Mouse (Mus musculus): ENCODE measurements around the gene Olfr1466. TPM values are rescaled to one million over a fixed set of nuclear protein-coding genes. Genes with fewer than 3 reads are reported as not detected.

Gene Olfr1466
- polyA plus RNA-seq (2014; fragmentation: Nextera tagmentation; extraction: Ambion mirVana), result not detected in 2 replicates

DNA sequence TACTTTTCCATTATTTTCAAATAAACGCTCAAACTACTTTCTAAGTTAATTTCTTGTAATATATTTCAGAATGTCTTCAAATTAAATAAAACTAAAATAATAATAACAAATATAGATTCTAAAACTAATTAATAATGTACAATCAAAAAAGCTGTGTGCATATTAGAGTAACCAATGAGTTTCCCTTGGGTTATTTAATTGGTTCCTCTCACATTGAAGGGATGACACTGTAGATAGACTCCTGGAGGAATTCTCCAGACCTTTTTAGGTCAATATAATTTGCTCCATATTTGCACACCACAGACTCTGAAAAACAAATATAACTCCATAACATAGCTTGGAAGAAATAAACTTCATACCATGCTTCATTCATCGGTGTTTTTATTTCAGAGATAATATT lies at the start of gene Olfr1466:
Olfr1466 (plus strand) TSS at position 301 of the 400 bp plus-strand sequence.
- Histone ChIP-seq H3K36me3 (replicated peaks; ENCODE audit: control insufficient read depth, insufficient read depth, low read depth, low read length) (no peaks in the 10 kb centered on the region), H3K4me3 (ENCODE audit: low read depth, low read length) (no peak within 1 kb of the TSS), H3K4me2 (ENCODE audit: low read depth, low read length) (no peak within 1 kb of the TSS), H3K27ac (replicated peaks; ENCODE audit: low read depth, low read length) (no peak within 1 kb of the TSS), H3K4me1 (ENCODE audit: control insufficient read depth, insufficient read depth, low read length) (no peaks in the 10 kb centered on the region), H3K9me3 (replicated peaks; ENCODE audit: control insufficient read depth, low read length) (no peaks in the 10 kb centered on the region), H3K9ac (replicated peaks; ENCODE audit: low read length) (no peak within 1 kb of the TSS), H3K27me3 (ENCODE audit: control insufficient read depth, insufficient read depth, low read length) (no peaks in the 10 kb centered on the region)
- no peak for ATAC-seq (replicated peaks; ENCODE audit: insufficient number of reproducible peaks, low FRiP score, low TSS enrichment, low read depth)
- DNase-seq (ENCODE audit: low spot score), result no peak
- WGBS, result 86% methylated on average over 2 of the region's 2 CpGs

DNA sequence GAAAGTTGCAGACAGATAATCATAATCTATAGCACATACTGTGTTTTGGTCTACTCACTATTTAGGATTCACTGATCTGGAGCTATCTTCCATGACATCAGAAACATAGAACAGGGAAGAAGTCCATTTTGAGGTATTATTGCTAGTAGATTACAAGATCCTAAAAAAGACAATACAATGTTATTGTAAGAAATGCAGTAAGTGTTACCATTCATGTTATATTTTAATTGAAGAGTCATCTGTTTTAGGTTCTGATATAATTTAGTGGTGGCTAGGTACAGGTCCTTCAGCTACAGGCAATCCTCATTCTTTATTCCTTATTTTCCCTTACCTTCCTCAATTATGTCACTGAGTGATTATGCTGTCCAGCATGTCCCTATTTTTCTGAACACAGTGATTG lies 23.2 kb upstream of the Olfr1466 start, which contains the start of gene Olfr1465:
Olfr1465 (minus strand) TSS at position 101 of the 400 bp plus-strand sequence.
- Histone ChIP-seq H3K9ac (replicated peaks; ENCODE audit: low read length) (no peak within 1 kb of the TSS), H3K27ac (replicated peaks; ENCODE audit: low read depth, low read length) (no peak within 1 kb of the TSS), H3K27me3 (ENCODE audit: control insufficient read depth, insufficient read depth, low read length) (no peaks in the 10 kb centered on the region), H3K4me1 (ENCODE audit: control insufficient read depth, insufficient read depth, low read length) (no peaks in the 10 kb centered on the region), H3K9me3 (replicated peaks; ENCODE audit: control insufficient read depth, low read length) (no peaks in the 10 kb centered on the region), H3K4me3 (ENCODE audit: low read depth, low read length) (no peak within 1 kb of the TSS), H3K4me2 (ENCODE audit: low read depth, low read length) (no peak within 1 kb of the TSS), H3K36me3 (replicated peaks; ENCODE audit: control insufficient read depth, insufficient read depth, low read depth, low read length) (no peaks in the 10 kb centered on the region)
- DNase-seq (ENCODE audit: low spot score) (no peak), ATAC-seq (replicated peaks; ENCODE audit: insufficient number of reproducible peaks, low FRiP score, low TSS enrichment, low read depth) (no peak)

GRCm38 (mm10) chr19:13361936-13362335 lies 23.3 kb downstream of the Olfr1466 start, which contains the start of gene Olfr1467:
TSS of gene Olfr1467 (plus strand) at chr19:13362236.
- H3K27ac ChIP-seq (replicated peaks; ENCODE audit: low read depth, low read length), result no peak within 1 kb of the TSS
- H3K9me3 ChIP-seq (replicated peaks; ENCODE audit: control insufficient read depth, low read length), result no peaks in the 10 kb centered on the region
- 75% methylated on average over 2 of the region's 2 CpGs for WGBS
- no peak for DNase-seq (ENCODE audit: low spot score)
- no peaks in the 10 kb centered on the region for H3K27me3 ChIP-seq (ENCODE audit: control insufficient read depth, insufficient read depth, low read length)
- H3K4me1 ChIP-seq (ENCODE audit: control insufficient read depth, insufficient read depth, low read length), result no peaks in the 10 kb centered on the region
- ATAC-seq (replicated peaks; ENCODE audit: insufficient number of reproducible peaks, low FRiP score, low TSS enrichment, low read depth), result no peak
- H3K36me3 ChIP-seq (replicated peaks; ENCODE audit: control insufficient read depth, insufficient read depth, low read depth, low read length), result no peaks in the 10 kb centered on the region
- no peak within 1 kb of the TSS for H3K9ac ChIP-seq (replicated peaks; ENCODE audit: low read length)
- H3K4me2 ChIP-seq (ENCODE audit: low read depth, low read length), result no peak within 1 kb of the TSS
- no peak within 1 kb of the TSS for H3K4me3 ChIP-seq (ENCODE audit: low read depth, low read length)

Other genes with a start within 250 kb of the Olfr1466 start
- gene Olfr1457, start 241.0 kb upstream of the Olfr1466 start, polyA plus RNA-seq (2014; fragmentation: Nextera tagmentation; extraction: Ambion mirVana), result not detected in 2 replicates
- not detected in 2 replicates for gene Olfr1458, start 232.1 kb upstream of the Olfr1466 start, polyA plus RNA-seq (2014; fragmentation: Nextera tagmentation; extraction: Ambion mirVana)
- gene Olfr1459, start 189.3 kb upstream of the Olfr1466 start, polyA plus RNA-seq (2014; fragmentation: Nextera tagmentation; extraction: Ambion mirVana), result not detected in 2 replicates
- not detected in 2 replicates for gene Olfr1461, start 175.9 kb upstream of the Olfr1466 start, polyA plus RNA-seq (2014; fragmentation: Nextera tagmentation; extraction: Ambion mirVana)
- gene Olfr1462, start 153.1 kb upstream of the Olfr1466 start, polyA plus RNA-seq (2014; fragmentation: Nextera tagmentation; extraction: Ambion mirVana), result not detected in 2 replicates
- not detected in 2 replicates for gene Olfr1463, start 107.5 kb upstream of the Olfr1466 start, polyA plus RNA-seq (2014; fragmentation: Nextera tagmentation; extraction: Ambion mirVana)
- not detected in 2 replicates for gene Olfr1465, start 23.3 kb upstream of the Olfr1466 start, polyA plus RNA-seq (2014; fragmentation: Nextera tagmentation; extraction: Ambion mirVana)
- gene Olfr1467, start 23.4 kb downstream of the Olfr1466 start, polyA plus RNA-seq (2014; fragmentation: Nextera tagmentation; extraction: Ambion mirVana), result not detected in 2 replicates
- gene Olfr1469, start 69.0 kb downstream of the Olfr1466 start, polyA plus RNA-seq (2014; fragmentation: Nextera tagmentation; extraction: Ambion mirVana), result not detected in 2 replicates
- not detected in 2 replicates for gene Olfr1471, start 104.5 kb downstream of the Olfr1466 start, polyA plus RNA-seq (2014; fragmentation: Nextera tagmentation; extraction: Ambion mirVana)
- not detected in 2 replicates for gene Olfr1472, start 117.2 kb downstream of the Olfr1466 start, polyA plus RNA-seq (2014; fragmentation: Nextera tagmentation; extraction: Ambion mirVana)
- gene Olfr1474, start 130.7 kb downstream of the Olfr1466 start, polyA plus RNA-seq (2014; fragmentation: Nextera tagmentation; extraction: Ambion mirVana), result not detected in 2 replicates
- gene Olfr1475, start 141.3 kb downstream of the Olfr1466 start, polyA plus RNA-seq (2014; fragmentation: Nextera tagmentation; extraction: Ambion mirVana), result not detected in 2 replicates
- gene Olfr1477, start 161.7 kb downstream of the Olfr1466 start, polyA plus RNA-seq (2014; fragmentation: Nextera tagmentation; extraction: Ambion mirVana), result not detected in 2 replicates
- not detected in 2 replicates for gene Olfr1480, start 189.1 kb downstream of the Olfr1466 start, polyA plus RNA-seq (2014; fragmentation: Nextera tagmentation; extraction: Ambion mirVana)
- gene Olfr1484, start 244.6 kb downstream of the Olfr1466 start, polyA plus RNA-seq (2014; fragmentation: Nextera tagmentation; extraction: Ambion mirVana), result not detected in 2 replicates

Data from embryonic facial prominence, embryonic 11.5 days (tissue).